Mouse (Mus musculus) E14TG2a.4 (cell line): ENCODE data around the gene Ephx4.

Experiments
- CTCF ChIP-seq: conservative IDR thresholded peaks from 2 replicates; pipeline ENCODE4 v1.5.1; 2014; ENCODE audit warnings: low read length
- NANOG ChIP-seq: IDR thresholded peaks from 2 replicates; pipeline ENCODE4 v1.6.1; 2014; ENCODE audit warnings: borderline replicate concordance, low read length, mixed read lengths
- POU5F1 ChIP-seq: IDR thresholded peaks from 2 replicates; pipeline ENCODE4 v1.6.1; 2014; ENCODE audit warnings: low read length, borderline replicate concordance

- TF ChIP-seq CTCF (no peak), NANOG (no peak), POU5F1 (no peak)
Observed at GRCm38 (mm10) chr5:107370040-107370439, 32.5 kb upstream of the Ephx4 start.
